ENCODE assay signal across 9 mouse cellular contexts in genomic region chr11:46733242-46733789, GRCm38 (mm10). TPM values are rescaled to one million over a fixed set of nuclear protein-coding genes. Genes with fewer than 3 reads are reported as not detected.
DNase-seq lines count a peak whose midpoint lies in the region; ATAC-seq lines count a peak whose summit lies in the region.
"Had no signal": no experiment of that assay in that cellular context is flagged by ENCODE, and none has a peak within 500 bp of the region (broad histone marks: within the 10 kb centered on the region; RNA-seq: fewer than 3 reads in every experiment).

No protein-coding gene starts in this region.

- ATAC-seq in CD4-positive, CD25-positive, alpha-beta regulatory T cell, adult 4 months: no peak

- DNase-seq in CD4-positive, CD25-positive, alpha-beta regulatory T cell, adult 2 months (ENCODE audit: low read depth, low spot score): peak; percentile 55
- peak; percentile 9 for DNase-seq in layer of hippocampus, adult 9-11 months
- DNase-seq in layer of hippocampus, postnatal 36 days: no peak
- peak; percentile 8 for DNase-seq in c-Kit-positive CD71-negative TER-119-negative erythroid progenitor cells, embryonic 14.5 days (ENCODE audit: low read depth)
- peak; percentile 14 to 37 for DNase-seq in kidney, postnatal 4 days
- DNase-seq in right cerebral cortex, postnatal 14 days: peak; percentile 16
- no peak for DNase-seq in testis, postnatal 10 days (ENCODE audit: low spot score)

RNA-seq across cellular contexts. Expression of gene Havcr1, which starts 1.6 kb away (rescaled TPM):
- polyA plus RNA-seq in CD4-positive, CD25-positive, alpha-beta regulatory T cell, adult 4 months (2017; shearing (Covaris generic)): under 1 TPM in 1 of 2 experiments, not detected in 1; 0.22 TPM
- not detected for total RNA-seq in layer of hippocampus, postnatal 36 days (2021)

RNA-seq across cellular contexts. Expression of gene Timd2, which starts 26.5 kb away (rescaled TPM):
- under 1 TPM in 1 of 2 experiments, not detected in 1; 0.20 TPM for polyA plus RNA-seq in CD4-positive, CD25-positive, alpha-beta regulatory T cell, adult 4 months (2017; shearing (Covaris generic))
- total RNA-seq in layer of hippocampus, postnatal 36 days (2021): not detected
- polyA plus RNA-seq: lung, embryonic 16.5 days had no signal

Comparison
In these comparisons a context has a peak if more than half of its experiments do, and no peak if none do; other contexts are left out.
1. DNase-seq: peak in CD4-positive, CD25-positive, alpha-beta regulatory T cell, adult 2 months (single experiment), layer of hippocampus, adult 9-11 months (single experiment), c-Kit-positive CD71-negative TER-119-negative erythroid progenitor cells, embryonic 14.5 days (single experiment), kidney, postnatal 4 days (2 of 2) and right cerebral cortex, postnatal 14 days (single experiment); none in layer of hippocampus, postnatal 36 days (0 of 2) and testis, postnatal 10 days (single experiment).